Mouse (Mus musculus): ENCODE results near the gene Tspyl1.
"Not testable (repeated sequence)": the region's sequence is repeated elsewhere in the genome, so short reads cannot be mapped to it uniquely, and the experiment has no call there.

The Tspyl1 gene

GRCm38 (mm10) chr10:34281962-34282388 is at the start of gene Tspyl1:
Tspyl1 (plus strand) TSS chr10:34282190.
- DNase-seq, result peak; percentile 98

GRCm38 (mm10) chr10:34233418-34233817 is 48.6 kb upstream of the Tspyl1 start:
- DNase-seq, result no peak

DNA sequence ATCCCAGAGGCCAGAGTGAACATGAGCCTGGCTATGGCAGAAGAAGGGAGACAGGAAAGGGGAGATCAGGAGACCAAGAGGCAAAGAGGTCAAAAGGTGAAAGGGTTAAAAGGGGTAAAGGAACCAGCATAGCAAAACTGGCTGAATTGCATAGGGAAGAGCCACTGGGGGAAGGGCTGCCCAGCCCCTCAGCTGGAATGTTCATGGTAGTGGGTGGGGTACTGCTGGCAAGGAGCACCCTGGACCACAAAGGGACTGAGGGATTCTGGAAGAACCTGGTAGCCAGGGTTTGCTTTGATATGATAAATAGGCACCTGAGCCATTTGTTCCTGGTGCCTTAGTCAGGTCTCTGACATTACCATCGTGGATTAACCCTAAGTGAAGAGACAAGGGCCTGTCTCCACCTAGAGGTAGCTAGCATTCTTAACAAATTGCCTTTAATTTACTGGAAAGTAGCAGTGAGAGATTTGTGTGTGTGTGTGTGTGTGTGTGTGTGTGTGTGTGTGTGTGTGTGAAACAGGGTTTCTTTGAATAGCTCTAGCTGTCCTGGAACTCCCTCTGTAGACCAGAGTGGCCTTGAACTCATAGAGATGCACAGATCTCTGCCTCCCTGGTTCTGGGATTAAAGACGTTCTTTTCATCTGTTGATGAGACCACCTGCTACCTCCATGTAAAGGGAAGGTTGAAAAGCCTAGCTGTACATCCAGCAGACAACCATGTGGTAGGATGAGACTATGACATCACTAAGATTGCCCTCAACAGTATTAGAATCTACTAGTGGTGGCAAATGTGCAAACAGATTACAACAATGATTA is 47.9 kb upstream of the Tspyl1 start:
- DNase-seq, result no peak

GRCm38 (mm10) chr10:34235384-34235783 is 46.6 kb upstream of the Tspyl1 start:
- DNase-seq, result no peak

- no peak for DNase-seq
These were observed 45.4 kb upstream of the Tspyl1 start for GRCm38 (mm10) chr10:34236569-34236968.

DNA sequence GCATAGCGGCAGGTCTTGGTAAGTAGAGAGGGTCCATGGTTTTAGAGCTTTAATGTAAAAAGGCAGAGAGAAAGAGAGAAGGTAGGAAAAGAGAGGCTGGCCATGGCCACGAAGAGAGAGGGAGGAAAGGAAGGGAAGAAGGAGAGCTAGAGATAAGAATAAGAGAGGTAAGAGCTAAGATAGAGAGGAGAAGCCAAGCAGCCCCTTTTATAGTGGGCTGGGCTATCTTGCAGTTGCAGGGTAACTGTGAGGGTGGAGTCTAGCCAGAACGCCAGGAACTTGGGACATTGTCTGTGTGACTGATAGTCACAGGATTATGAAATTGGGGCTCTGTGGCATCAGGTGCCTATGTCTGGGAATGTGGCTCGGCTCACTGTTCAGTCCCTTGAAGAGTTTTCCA is 43.5 kb upstream of the Tspyl1 start:
- no peak for DNase-seq

DNA sequence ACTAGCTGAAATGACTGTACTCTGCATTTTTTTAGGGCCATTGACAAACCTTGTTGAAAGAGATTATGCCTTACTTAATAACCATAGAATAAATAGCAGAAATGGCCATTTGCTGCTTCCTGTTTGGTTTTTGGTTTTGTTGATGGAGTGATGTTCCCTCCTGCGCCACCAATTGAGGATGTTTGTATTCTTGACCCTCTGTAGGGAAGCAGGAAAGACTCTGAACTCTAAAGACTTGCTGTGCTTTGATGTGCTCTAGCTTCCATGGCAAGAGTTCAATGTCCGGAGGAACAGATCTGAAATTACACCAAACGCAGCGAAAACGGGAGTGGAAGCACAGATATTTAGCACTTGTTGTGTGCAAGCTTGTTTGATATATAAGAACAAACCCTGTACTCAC is 37.2 kb upstream of the Tspyl1 start:
- no peak for DNase-seq

DNA sequence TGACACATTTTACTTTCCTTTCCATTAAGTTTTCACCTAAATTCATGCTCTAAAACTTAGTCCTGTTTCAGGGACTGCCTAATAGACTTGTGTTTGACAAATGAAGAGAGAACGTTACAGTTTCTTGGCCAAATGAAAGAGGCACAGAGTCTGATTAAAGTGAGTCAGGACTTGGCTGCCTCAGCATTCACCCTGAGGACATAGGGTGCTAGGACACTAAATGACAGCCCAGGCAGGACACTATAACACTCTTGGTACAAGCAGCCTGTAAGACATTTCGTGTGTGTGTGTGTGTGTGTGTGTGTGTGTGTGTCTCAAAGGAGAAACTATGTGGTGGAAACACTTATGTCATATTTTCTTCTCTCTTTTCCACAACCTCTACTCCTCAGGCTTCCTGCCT is 35.9 kb upstream of the Tspyl1 start:
- DNase-seq, result no peak

GRCm38 (mm10) chr10:34247757-34248156 is 34.2 kb upstream of the Tspyl1 start:
- DNase-seq, result peak; percentile 8

GRCm38 (mm10) chr10:34249594-34249993 is 32.4 kb upstream of the Tspyl1 start:
- DNase-seq, result no peak

GRCm38 (mm10) chr10:34252833-34253232 is 29.2 kb upstream of the Tspyl1 start:
- DNase-seq, result not testable (repeated sequence)

DNA sequence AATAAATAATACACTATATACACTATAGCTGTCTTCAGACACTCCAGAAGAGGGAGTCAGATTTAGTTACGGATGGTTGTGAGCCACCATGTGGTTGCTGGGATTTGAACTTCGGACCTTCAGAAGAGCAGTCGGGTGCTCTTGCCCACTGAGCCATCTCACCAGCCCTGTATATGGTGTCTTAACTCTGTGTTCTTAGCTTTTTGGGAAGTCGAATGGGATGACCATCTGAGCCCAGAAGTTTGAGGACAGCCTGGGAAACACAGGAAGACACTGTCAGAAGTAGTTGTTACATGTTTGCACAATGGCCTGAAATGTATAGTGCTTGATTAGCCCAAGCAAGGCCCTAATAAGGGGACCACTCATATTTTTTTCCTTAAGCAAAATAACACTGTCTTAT is 16.9 kb upstream of the Tspyl1 start:
- no peak for DNase-seq

- DNase-seq, result no peak
These were observed 14.5 kb upstream of the Tspyl1 start for GRCm38 (mm10) chr10:34267312-34268070.

DNA sequence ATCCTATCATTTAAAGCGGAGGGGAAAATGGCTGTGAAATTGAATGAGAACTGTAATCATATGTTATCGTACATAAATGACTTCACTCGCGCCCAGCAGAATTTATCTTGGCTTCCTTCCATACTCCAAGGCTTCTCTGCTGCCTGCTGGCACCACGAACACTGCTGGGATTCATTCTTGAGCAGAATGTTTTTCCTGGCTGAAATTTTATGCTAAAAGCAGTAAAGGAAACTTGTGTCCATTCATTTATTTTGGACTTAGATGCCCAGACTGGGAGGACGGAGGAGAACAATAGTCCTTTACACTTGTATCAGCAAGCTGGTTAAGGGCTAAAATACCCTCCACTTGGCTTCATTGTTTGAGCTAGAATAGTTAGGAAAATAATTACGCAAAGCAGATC is 10.3 kb upstream of the Tspyl1 start:
- no peak for DNase-seq

DNA sequence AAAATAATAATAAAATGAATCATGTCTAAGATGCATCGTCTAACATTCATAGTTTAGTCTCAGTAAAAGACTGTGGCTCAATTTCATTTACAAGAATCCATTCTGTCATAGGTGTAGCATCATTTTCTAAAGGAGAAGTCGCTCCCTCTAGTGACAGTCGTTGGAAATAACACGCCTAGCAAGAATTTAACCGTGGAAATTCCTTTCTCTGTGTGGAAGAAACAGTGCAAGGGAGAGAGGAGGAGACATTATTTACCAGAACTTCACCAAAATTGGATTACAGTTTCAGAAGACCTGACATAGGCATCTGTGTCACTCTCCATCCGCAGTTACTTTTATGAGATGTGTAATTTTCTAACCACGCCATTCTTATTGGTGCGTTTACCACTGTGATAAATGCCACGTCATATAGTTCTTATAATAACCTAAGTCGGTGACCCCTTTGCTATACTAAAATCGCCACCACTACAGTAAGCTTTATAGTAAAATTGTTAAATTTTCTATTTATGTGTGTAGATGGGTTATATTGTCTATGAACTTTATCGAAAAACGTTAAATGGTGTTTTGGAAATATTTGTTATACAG is 1.3 kb upstream of the Tspyl1 start:
- peak; percentile 77 for DNase-seq

DNA sequence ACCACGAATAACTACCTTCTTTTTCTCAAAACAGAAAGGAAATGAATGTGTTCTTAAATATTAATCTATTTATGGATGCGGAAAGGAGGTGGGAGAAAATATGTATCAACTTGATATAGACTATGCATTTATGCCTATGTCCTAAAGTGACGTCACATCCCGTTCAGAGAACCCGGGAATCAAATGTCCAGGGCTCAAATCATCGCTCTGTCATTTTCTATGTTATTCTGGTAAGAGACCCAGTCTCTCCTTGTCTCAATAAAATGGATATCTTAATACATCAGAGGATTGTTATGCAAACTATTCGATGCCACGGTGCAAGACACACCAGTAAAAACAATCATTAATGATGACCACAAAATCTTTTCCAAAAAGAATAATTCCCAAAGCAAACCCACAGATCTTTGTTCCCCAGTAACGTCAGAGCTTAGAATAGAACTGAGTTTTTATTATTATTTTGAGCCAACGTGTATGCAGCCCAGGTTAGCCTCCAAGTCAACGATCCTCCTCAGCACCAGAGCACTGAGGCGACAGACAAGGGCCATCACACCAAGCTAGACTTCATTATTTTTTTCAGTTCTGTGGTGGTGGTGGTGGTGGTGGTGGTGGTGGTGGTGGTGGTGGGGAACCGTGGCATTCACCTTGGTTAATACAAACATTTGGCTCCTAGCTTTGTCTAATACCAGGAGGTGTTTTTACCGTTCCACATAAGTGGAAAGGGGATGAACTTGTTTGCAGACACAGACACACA is 604 bp upstream of the Tspyl1 start:
- DNase-seq, result peak; percentile 24

- DNase-seq, result peak; percentile 81
These were observed 639 bp downstream of the Tspyl1 start for GRCm38 (mm10) chr10:34282420-34283238.

DNA sequence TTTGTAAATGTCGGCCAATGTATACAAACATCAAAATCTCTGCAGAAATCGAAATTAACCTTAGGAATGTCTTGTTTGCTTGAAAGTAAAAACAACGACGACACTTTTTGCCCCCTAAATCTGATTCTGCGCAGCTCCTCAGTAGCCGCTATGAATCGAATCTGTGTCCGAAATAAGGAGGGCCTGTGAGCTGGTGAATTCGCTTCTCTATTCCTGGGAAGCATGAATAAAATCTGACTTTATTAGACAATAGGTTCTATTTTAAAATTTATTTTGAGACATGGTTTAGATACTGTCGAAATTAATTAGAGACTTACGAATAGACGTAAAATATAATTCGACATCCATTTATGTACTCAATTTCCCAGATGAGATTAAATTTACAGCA is 14.9 kb downstream of the Tspyl1 start:
- no peak for DNase-seq

DNA sequence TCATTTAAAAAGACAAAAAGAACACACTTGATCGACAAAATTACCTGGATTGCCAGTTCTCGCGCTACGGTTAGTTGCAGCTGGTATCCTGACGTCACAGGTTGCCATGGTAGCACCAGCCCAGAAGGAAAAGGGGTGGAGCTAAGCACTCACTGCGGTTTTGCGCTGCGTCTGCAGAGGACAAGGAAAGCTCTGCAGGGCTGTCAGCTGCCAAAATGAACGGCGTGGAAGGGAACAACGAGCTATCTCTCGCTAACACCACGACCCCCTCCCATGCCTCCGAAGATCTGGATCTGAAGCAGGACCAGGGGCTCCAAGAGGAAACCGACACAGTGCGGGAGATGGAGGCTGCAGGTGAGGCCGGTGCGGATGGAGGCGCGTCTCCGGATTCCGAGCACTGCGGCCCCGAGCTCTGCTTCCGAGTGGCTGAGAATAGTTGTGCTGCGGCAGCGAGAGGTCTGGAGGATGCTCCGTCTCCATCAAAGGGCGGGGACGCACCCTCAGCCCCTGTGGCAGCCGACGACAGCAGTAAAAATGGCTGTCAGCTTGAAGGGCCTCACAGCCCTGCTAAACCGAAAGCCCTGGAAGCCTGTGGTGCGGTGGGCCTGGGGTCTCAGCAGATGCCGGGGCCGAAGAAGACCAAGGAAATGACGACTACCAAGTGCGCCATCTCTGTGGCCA is 15.4 kb downstream of the Tspyl1 start, which contains the start of gene Tspyl4:
Tspyl4 (plus strand) TSS at position 144 of the 681 bp plus-strand sequence.
- DNase-seq, result peak; percentile 95

- peak; percentile 16 for DNase-seq
These were observed 16.2 kb downstream of the Tspyl1 start for GRCm38 (mm10) chr10:34297980-34298753.

GRCm38 (mm10) chr10:34300368-34300767 is 18.4 kb downstream of the Tspyl1 start:
- DNase-seq, result no peak

Measured in kidney, adult 9 months (tissue).